Mouse (Mus musculus) 3T3-L1 (cell line): ENCODE measurements around the gene 2810006K23Rik.
A peak's percentile ranks its signal among the peaks of the same experiment; 100 is the strongest.

Source experiments
- DNase-seq: peaks from one replicate; pipeline ENCODE4 v3.0.0-alpha.2; 2015; ENCODE audit warnings: low read depth, low spot score

2810006K23Rik gene

DNA sequence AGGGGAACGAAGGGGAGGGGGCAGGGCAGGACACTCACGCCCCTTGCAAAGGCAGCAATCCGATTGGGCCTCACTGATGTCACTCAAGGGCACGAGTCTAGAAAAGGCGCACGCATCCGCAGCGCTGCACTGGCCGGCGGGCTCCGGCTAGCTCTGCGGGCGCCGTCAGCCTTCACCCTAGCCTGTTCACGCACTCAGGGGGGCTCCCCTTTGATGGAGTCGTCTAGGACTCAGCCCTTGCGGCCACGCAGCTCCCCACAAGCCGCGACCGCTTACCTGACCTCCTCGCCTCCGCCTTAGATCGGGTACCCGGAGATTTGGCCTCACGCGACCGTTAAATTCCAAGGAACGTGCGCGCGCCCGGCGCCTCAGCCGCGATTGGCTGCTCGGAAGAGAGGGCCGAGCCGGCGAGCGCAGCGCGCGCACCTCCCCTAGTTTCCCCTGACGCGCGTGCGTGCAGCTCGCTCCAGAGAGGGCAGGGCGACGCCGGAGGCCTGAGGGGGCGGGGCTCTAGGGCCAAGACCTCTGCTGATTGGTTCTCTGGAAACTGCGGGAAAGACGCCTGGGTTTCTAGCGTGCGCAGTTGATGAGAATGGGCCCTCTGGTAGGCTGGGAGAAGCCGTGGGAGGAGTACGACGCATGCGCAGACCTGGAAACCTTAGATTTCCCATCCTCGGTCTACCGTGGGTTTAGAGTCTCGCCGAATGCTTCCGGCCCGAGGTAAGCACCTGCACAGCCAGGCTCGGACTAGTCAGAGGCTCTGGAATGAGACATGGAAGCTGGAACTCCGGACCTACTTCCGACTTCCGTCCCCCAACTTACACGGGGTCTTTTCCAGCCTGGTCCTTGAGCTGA, at the start of gene 2810006K23Rik, which contains the start of gene Mphosph9:
2810006K23Rik (plus strand) TSS at position 580 of the 855 bp plus-strand sequence.
Mphosph9 (minus strand) TSS at position 463 of the 855 bp plus-strand sequence.
- DNase-seq = peak; percentile 99

DNA sequence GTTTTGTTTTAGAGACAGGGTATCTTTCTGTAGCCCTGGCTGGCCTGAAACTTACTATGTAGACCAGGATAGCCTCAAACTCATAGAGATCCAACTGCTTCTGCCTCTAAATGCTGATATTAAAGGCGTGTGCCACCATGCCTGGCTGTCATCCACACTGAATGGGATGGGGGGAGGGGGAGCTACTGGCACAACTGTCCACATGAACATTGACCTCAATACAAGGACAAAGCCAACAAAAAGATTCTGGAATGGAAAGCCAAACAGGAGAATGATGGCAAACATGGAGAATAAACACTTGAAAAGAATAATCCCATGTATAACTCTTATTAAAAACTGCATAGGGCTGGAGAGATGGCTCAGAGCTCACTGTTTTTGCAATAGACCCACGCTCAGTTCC, 45.0 kb upstream of the 2810006K23Rik start:
- no peak for DNase-seq

DNA sequence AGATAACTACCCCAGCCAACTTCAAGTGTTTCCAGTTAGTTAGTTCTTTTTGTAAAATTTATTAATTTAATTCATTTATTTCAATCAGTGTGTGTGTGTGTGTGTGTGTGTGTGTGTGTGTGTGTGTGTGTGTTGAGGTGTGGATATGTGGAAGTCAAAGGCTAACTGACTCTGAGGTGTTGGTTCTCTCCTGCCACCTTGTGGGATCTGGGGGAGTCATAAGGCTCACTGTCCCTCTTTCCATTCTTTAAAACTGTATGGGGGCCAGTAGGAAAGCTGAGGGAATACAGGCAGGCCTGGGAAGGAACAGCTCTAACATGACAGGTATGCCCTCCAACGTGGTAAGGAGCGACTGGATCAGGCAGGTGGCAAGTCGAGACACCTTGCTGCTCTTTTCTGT, 43.6 kb upstream of the 2810006K23Rik start:
- peak; percentile 43 for DNase-seq

DNA sequence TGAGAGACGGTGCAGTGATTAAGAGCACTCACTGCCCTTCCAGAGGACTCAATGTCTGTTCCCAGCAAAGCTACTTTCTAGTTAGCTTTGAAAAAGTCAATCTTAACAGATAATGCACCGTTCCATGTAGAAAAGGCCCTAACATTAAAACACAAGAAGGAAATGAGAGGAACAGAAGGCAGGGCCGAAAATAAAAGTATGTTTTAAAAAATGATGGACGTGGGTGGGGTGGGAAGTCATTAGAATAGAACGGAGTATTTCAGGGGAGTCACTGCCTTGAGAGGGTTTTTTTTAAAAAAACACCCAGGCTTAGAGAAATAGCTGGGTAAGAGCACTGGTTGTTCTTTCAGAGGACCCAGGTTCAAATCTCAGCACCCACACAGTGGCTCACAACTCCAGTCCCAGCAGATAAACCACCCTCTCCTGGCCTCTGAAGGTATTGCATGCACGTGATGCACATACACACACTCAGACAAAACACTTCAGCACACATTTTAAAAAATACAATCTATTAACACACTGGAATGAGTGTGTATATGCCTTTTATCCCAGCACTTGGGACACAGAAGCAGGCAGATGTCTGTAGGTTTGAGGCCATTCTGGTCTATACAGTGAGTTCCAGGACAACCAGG, 40.2 kb upstream of the 2810006K23Rik start:
- no peak for DNase-seq

DNA sequence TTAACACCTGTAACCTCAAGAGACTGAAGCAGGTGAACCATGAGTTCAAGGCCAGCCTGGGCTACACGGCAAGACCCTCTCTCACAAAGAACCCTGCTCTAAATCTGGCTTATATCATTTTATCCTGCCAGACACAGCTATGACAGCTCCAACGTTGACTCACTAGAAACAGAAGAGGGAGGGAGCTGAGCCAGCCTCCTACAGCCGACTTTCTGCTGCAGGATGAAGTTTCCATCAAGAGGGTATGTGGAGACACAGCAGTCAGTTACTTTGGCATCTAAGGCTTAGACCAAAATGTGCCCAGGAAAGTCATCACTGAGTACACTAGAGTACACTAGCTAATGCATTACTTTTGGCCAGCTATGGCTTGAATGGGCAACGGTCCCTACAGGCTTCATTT, 37.7 kb upstream of the 2810006K23Rik start:
- DNase-seq = peak; percentile 18

DNA sequence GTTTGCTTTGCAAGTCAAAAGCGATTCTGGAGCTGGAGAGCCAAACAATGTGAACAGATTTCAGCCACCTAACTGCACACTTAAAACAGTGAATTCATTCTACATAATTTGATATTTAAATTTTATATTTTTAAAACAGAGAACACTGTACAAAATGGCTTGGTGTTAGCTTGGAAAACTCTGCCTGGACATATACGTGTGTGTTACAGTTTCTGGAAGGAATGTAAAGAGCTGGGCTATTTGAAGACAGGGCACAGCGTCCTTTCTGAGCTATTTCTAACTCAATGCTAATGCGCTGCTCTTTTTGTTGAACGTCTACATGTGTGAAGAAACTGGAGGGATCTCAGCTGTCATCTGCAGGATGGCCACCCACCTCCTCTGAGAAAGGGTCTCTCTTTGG, 33.9 kb upstream of the 2810006K23Rik start:
- DNase-seq = no peak

DNA sequence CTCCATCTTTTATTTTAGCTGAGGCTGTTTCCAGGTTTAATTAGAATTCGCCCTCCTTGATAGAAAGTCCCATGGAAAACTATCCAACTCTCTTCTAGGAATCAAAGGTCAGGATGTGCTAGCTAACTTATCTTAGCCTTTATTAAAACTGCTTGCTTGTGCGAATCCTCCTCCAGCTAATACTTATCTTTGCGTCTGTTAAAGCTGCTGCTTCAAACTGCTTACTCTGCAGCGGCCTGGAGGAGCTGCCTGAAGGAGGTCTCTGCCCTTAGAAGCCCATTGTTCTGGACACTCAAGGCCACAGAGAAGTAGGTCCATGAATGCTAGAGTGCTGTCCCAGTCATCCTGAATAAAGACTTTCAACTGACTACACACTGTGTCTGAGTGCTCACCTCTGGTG, 31.4 kb upstream of the 2810006K23Rik start:
- DNase-seq = no peak

DNA sequence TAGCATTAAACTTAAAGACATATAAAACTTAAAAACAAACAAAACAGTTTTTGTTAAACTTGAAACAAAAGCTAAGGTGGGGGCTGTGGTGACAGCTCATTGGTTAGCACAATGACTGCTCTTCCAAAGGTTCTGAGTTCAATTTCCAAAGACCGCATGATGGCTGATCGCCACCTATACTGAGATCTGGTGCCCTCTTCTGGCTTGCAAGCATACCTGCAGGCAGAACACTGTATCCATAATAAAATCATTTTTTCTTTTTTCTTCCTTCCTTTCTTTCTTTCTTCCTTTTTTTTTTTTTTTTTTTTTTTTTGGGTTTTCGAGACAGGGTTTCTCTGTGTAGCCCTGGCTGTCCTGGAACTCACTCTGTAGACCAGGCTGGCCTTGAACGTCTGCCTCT, 28.6 kb upstream of the 2810006K23Rik start:
- DNase-seq = peak; percentile 37

DNA sequence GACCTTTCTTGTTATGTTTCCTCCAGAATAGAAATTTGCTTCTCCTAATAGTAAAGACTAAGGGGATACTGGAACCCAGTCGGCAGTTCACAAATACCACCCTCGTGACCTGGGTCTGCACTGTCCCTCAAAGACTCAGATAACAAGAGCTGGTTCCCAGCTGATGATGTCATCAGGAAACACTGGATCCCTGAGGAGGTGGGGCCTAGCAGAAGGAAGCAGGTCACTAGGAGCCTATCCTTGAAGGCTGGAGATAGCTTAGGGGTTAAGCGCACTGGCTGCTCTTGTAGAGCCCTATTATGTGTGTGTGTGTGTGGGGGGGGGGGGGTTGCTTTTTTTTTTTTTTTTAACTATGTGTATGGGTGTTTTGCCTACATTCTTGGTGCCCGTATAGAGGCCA, 27.8 kb upstream of the 2810006K23Rik start:
- DNase-seq = no peak

DNA sequence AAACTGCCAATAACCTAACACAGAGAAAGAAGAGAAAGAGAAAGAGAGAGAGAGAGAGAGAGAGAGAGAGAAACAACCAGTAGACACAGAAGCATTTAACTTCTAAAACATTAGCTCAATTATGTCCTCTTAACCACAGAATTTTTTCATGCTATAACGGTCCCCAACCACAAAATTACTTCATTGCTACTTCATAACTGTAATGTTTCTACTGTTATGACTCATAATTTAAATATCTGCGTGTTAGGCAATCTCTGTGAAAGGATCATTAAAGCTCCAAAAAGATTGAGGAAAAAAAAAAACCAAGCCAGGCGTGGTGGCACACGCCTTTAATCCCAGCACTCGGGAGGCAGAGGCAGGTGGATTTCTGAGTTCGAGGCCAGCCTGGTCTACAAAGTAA, 25.0 kb upstream of the 2810006K23Rik start:
- peak; percentile 90 for DNase-seq

DNA sequence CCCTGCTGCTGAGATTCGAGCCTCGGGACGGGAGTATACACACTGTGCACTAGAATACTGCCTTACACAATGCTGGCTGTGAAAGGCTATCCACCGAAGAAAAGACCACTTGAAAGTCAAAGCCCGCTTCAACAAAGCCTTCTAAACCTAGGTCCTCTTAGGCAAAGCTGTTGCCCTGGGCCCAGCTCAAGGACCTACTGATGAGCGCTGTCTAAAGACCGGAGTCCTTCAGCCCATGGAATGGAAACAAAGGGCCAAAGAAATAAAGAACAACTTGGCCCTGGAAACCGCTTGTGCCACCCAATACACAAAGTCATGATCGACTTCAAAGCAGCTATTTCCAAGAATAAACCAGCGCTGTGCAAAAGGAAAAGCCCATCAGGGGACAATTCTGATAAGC, 18.7 kb upstream of the 2810006K23Rik start:
- DNase-seq = no peak

DNA sequence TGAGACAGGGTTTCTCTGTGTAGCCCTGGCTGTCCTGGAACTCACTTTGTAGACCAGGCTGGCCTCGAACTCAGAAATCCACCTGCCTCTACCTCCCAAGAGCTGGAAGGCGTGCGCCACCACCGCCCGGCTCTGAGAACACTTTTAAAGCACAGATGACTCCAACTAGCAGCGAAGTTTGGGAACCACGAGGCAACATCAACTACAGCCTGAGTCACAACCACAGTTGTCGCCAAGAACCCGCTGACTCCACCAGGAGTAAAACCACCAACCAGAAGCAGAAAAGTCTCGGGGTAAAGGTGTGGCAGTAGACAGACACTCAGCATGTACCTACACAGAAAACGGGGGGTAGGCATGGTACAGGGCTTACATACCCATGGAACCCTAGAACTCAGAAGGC, 17.8 kb upstream of the 2810006K23Rik start:
- DNase-seq = peak; percentile 53

DNA sequence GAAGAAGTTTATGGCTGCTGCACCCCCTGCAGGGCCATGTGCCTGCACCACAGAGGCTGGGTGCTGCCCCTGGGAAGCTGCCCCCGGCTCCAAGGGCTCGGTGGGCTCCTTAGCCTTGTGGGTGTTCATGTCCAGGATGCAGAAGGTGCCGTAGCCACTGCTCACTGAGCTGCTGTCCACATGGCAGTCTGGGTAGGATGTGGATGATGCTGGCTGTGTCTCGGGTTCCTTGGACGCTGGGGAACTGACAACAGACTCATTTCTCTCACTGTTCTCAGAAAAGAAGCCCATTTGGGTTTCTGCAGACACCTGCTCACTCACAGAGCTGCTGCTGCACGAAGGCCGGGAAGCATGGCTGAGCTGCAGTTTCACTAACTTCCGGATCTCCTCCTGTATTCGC, 12.4 kb upstream of the 2810006K23Rik start:
- no peak for DNase-seq

DNA sequence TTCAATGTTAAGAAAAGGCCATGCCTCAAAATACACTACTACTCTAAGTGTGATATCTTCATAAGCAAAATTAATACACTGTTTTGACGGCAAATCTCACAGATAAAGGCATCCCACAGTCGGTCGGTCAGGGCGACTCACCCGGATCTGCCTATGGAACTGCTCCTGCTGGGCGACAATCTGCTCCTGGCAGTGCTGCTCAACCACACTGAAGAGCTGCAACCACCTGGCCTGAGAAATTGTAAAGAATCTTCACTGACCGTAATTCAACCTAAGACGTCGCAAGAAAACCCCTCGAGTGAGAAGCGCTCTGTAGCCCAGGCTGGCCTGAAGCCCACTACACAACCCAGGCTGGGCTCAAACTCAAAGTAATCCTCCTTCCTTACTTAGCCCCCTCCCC, 11.9 kb upstream of the 2810006K23Rik start:
- no peak for DNase-seq

DNA sequence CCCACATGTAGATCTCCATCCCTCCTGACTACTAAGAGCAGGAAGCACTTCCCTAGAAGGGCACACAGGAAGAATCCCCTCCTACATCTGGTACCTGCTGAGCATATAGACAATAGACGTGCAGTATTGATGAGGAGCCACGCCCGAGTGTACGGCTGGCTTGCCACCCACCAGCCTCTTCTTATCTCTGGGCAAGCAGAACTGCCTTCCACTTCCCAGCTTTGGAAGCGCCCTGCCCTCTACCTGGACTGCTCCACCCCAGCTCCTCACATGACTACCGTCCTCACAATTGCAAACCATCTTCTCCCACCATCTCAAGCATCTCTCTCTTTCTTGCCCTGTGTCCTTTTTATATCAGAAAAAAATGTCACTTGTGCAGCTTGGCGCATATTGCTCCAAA, 10.2 kb upstream of the 2810006K23Rik start:
- DNase-seq = no peak

DNA sequence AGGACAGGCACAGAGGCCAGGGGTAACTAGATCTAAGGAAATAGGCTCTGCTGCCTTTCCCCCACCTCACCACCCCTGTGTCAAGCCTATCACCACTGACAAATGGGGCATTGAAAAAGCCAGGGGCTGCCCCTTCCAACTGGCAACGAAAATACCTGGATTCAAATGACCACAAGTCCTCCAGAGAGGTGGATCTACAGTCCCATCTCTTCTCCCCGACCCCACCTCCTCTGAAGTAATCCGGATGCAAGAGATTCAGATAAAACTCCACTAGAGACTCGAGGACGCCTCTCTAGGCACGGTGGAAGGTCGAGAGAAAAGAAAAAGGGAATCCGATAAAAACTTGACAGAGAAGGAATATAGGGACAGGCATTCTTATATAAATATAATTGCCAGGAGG, 1.1 kb upstream of the 2810006K23Rik start:
- peak; percentile 36 for DNase-seq

DNA sequence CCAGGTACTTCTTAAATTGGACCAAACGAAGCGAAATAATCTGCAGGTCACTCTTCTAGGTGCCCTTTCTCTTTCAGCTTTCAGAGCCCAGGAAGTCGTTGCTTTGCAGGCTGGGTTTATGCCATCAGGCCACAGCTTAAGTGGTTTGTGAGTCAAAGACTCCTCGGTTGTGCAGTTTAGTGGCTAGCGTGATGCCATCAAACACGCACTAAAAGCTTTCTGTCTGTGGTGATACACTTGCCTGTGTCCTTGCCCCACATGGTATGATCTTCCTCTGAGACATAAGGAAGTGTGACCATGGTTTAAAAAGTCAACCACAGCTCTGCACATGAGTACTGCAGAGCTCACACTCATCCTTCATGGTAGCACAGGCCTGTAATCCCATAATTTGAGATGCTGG, 2.2 kb downstream of the 2810006K23Rik start:
- no peak for DNase-seq

DNA sequence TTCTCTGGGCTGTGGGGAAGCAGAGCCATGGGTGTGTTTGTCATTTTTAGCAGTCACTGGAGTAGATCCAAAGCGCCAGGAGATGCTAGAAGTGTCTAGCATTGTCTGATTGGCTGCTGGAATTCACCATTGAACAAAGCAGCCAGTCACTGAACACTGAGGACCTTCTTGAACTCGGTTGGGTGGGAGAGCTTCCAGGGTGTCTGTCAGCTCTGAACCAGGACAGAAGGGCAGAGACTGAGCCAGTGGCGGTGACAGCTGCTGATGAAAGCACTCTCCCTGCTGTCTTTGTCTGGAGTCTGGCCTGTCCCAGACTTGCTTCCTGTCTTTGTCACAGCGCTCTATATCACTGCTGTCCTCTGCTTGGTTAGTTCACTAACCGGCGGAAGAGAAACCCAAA, 6.5 kb downstream of the 2810006K23Rik start:
- DNase-seq = no peak

DNA sequence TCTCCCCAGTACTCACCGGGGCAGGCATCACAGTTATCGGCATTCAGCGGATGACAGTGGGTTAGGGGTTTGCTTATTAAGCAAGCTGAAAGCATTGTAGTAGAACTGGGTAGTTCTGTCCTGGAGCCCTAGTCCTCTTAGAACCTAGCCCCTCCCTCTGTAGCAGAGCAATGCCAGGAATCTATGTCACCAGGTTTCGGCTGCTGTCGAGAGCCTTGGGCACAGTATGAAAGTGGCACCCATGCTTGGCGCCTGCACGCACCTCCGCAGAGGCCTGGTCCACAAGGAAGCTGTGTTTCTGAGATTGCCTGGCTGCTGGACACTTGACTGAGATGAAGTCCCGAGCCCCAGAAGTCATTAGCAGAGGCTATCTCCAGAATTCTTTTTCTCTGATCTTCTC, 9.2 kb downstream of the 2810006K23Rik start:
- no peak for DNase-seq

DNA sequence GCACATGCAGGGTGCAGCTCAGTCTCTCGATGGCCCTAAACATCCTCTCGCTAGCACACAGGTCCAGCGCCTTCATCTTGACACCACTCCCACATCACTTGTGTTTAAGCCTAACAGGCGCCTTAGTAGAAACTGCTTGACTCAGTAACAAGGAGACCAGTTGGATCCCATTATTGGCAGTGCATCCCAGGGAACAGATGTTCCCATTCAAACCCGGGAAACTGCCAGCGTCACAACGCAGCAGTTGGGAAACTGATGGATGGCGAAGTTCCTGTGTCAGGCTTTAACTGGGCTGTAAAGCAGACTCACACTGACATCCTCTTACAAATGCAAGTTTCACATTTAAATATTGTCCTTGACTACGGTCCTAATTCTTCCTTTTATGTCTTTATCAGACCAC, 10.0 kb downstream of the 2810006K23Rik start:
- no peak for DNase-seq

DNA sequence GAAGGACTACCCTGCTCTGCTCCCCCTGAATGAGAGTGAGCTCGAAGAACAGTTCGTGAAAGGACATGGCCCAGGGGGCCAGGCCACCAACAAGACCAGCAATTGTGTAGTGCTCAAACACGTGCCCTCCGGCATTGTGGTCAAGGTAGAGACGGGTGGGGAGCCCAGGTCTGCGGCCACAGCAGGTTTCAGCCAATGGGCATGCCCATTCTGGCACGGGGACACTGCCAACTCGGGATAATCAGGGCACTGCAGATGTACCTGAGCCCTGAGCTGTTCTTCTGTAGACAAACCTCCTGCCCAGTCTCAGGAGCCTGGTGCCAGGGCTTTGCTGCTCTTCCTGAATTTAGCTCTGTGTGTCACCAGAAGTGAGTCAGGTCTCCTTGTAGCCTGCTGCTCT, 10.9 kb downstream of the 2810006K23Rik start:
- DNase-seq = no peak

DNA sequence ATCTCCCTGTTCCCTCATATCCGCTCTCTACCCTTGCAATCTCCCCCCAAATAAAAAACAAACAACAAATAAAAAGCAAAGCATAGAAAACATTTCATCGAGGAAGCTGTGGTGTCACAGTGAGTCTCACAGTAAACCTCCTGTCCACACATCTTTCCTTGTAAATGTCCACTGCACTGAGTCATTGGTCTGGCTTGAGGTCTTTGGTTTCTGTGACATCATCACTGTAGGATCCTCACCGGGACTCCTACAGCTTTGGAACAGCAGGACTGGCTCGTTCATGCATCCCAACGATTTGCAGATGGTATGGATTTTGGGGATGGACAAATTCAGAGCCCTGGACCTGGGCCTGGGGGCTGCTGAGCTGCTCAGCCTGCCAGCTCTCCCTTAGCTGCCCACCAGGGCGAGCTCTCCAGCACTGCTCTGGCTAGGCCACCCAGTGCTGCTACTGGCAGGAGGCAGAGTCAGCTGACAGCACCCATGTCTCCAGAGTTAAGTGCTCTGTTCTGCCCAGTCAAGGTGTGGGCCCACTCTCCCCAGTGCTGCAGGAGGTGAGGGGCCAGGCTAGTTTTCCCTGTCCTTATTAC, 14.0 kb downstream of the 2810006K23Rik start:
- peak; percentile 87 for DNase-seq

DNA sequence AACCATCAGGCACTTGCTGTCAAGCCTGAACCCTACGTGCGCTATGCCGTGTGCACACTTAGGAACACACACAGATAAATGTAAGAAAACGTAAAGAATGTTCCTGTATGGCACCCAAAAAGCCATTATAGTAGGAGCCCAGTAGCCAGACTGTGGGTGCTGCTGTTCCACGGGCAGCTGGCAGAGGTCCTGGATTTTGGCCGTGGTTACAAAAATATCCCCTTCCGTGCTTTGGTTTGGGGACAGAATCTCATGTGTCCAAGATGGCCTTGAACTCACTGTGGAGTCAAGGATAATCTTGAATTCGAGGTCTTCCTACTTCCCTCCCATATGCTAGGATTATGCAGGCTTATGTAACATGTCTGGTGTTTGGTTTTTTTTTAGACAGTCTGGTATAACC, 15.0 kb downstream of the 2810006K23Rik start:
- DNase-seq = no peak
